Mouse (Mus musculus) cortical plate, adult 2 months (tissue): Measurements from ENCODE around the gene Spsb4. TPM values are rescaled to one million over a fixed set of nuclear protein-coding genes. Genes with fewer than 3 reads are reported as not detected.

Experiments
- H3K27ac ChIP-seq: fragments of 200-500 bp; 2 replicates; pipeline ENCODE4 v1.5.1; 2012; ENCODE audit warnings: low read length, control low read depth, inconsistent platforms; ENCODE audit not compliant: insufficient read depth
- H3K4me1 ChIP-seq: fragments of 200-500 bp; 2 replicates; pipeline ENCODE4 v1.6.1; 2011; ENCODE audit warnings: low read length; ENCODE audit not compliant: control insufficient read depth, insufficient read depth
- H3K4me3 ChIP-seq: fragments of 200-500 bp; 2 replicates; pipeline ENCODE4 v1.5.1; 2011; ENCODE audit warnings: mild to moderate bottlenecking, low read length, control low read depth; ENCODE audit not compliant: insufficient read depth
- CTCF ChIP-seq: fragments of 200-500 bp; IDR thresholded peaks from 2 replicates; pipeline ENCODE4 v1.5.1; 2011; ENCODE audit warnings: mild to moderate bottlenecking, control low read depth, low read length; ENCODE audit not compliant: insufficient read depth; ENCODE audit errors: extremely low read depth
- POLR2A ChIP-seq: fragments of 200-500 bp; IDR thresholded peaks from 2 replicates; pipeline ENCODE4 v1.6.1; 2011; ENCODE audit warnings: mild to moderate bottlenecking, low read length, control low read depth; ENCODE audit not compliant: insufficient read depth; ENCODE audit errors: extremely low read depth
- polyA plus RNA-seq: library from polyadenylated mRNA; depleted of rRNA; stranded (reverse); fragments of >200 nt; gene quantifications from 2 replicates; pipeline ENCODE4 v1.2.3, GENCODE M21; 2012

The Spsb4 gene
- polyA plus RNA-seq, 1 experiment: 3.7 TPM

- no peak overlapping the region for H3K4me3 ChIP-seq
- TF ChIP-seq CTCF (peak; percentile 100), POLR2A (no peak)
- no peaks in the 10 kb centered on the region for H3K4me1 ChIP-seq
- H3K27ac ChIP-seq: no peak overlapping the region
Observed at GRCm38 (mm10) chr9:96916620-96917538, 101.8 kb downstream of the Spsb4 start.

- no peak overlapping the region for H3K27ac ChIP-seq
- no peak overlapping the region for H3K4me3 ChIP-seq
- no peak for TF ChIP-seq CTCF
- H3K4me1 ChIP-seq: no peaks in the 10 kb centered on the region
Observed at GRCm38 (mm10) chr9:96916076-96916475, 102.6 kb downstream of the Spsb4 start.

- Histone ChIP-seq H3K4me1 (no peaks in the 10 kb centered on the region), H3K4me3 (no peak overlapping the region), H3K27ac (no peak overlapping the region)
- TF ChIP-seq CTCF (no peak), POLR2A (no peak)
Observed at GRCm38 (mm10) chr9:96914851-96915250, 103.8 kb downstream of the Spsb4 start.

GRCm38 (mm10) chr9:96914005-96914404 is 104.6 kb downstream of the Spsb4 start:
- no peaks in the 10 kb centered on the region for H3K4me1 ChIP-seq
- no peak for TF ChIP-seq POLR2A
- TF ChIP-seq CTCF: no peak
- no peak overlapping the region for H3K4me3 ChIP-seq
- no peak overlapping the region for H3K27ac ChIP-seq

- Histone ChIP-seq H3K4me3 (no peak overlapping the region), H3K27ac (no peak overlapping the region), H3K4me1 (no peaks in the 10 kb centered on the region)
- no peak for TF ChIP-seq CTCF
- no peak for TF ChIP-seq POLR2A
Observed at GRCm38 (mm10) chr9:96909503-96909902, 109.1 kb downstream of the Spsb4 start.

- H3K27ac ChIP-seq: no peak overlapping the region
- TF ChIP-seq POLR2A (no peak), CTCF (no peak)
- no peaks in the 10 kb centered on the region for H3K4me1 ChIP-seq
- H3K4me3 ChIP-seq: no peak overlapping the region
Observed at GRCm38 (mm10) chr9:96908737-96909136, 109.9 kb downstream of the Spsb4 start.

GRCm38 (mm10) chr9:96904360-96905355 is 114.0 kb downstream of the Spsb4 start:
- no peak overlapping the region for H3K4me3 ChIP-seq
- TF ChIP-seq CTCF: no peak
- TF ChIP-seq POLR2A: no peak
- no peaks in the 10 kb centered on the region for H3K4me1 ChIP-seq
- H3K27ac ChIP-seq: no peak overlapping the region

GRCm38 (mm10) chr9:96899717-96900116 is 118.9 kb downstream of the Spsb4 start:
- Histone ChIP-seq H3K4me1 (no peaks in the 10 kb centered on the region), H3K27ac (no peak overlapping the region), H3K4me3 (no peak overlapping the region)
- TF ChIP-seq POLR2A (no peak), CTCF (no peak)

- Histone ChIP-seq H3K4me3 (no peak overlapping the region), H3K27ac (no peak overlapping the region), H3K4me1 (no peaks in the 10 kb centered on the region)
- no peak for TF ChIP-seq POLR2A
- no peak for TF ChIP-seq CTCF
Observed at GRCm38 (mm10) chr9:96899004-96899403, 119.6 kb downstream of the Spsb4 start.

GRCm38 (mm10) chr9:96896690-96897089 is 122.0 kb downstream of the Spsb4 start:
- Histone ChIP-seq H3K27ac (no peak overlapping the region), H3K4me3 (no peak overlapping the region), H3K4me1 (no peaks in the 10 kb centered on the region)
- TF ChIP-seq POLR2A: no peak
- no peak for TF ChIP-seq CTCF
